ENCODE assay signal across 2 mouse cellular contexts in the genomic region with DNA sequence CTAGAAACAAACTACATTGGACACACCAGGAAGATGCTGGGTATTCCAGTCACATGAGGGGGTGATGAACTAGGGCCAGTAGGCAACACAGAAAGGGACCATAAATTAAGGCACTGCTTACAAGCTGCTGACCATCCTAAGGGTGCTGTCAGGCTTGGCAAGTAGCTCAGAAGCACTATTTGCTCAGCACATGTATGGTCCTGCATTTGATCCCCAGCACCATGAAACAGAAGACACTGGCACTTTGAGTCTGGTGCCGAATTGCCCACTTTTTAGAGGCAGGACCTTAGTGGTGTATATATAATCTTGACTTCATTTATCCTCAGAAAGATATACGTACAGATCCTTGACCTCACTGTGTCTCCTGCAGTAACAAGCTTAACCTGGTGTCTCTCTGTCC.
A peak's percentile ranks its signal among the peaks of the same experiment; 100 is the strongest.
DNase-seq lines count a peak whose midpoint lies in the region.
"Not testable (repeated sequence)": the region's sequence is repeated elsewhere in the genome, so short reads cannot be mapped to it uniquely, and the experiment has no call there.

No protein-coding gene starts in this region.

- not testable (repeated sequence) for H3K4me1 ChIP-seq in heart, embryonic 10.5 days

- not testable (repeated sequence) for H3K36me3 ChIP-seq in heart, embryonic 10.5 days

- H3K4me3 ChIP-seq in heart, embryonic 10.5 days, result not testable (repeated sequence)

- H3K27ac ChIP-seq in heart, embryonic 10.5 days, result not testable (repeated sequence)

- H3K27me3 ChIP-seq in heart, embryonic 10.5 days (ENCODE audit: insufficient read depth, poor library complexity, severe bottlenecking), result not testable (repeated sequence)

- H3K9me3 ChIP-seq in heart, embryonic 10.5 days, result not testable (repeated sequence)

- peak; percentile 82 for DNase-seq in heart, adult 11 months
- peak; percentile 57 for DNase-seq in heart, embryonic 10.5 days (ENCODE audit: low spot score)

- WGBS in heart, embryonic 10.5 days, result 72% methylated on average over 2 of the region's 2 CpGs
